Mouse (Mus musculus): Measurements from ENCODE around the gene Aldh1a3. TPM values are rescaled to one million over a fixed set of nuclear protein-coding genes. Genes with fewer than 3 reads are reported as not detected.

The Aldh1a3 gene
- polyA plus RNA-seq, 1 experiment from 2014 or later, result 1.7 TPM

DNA sequence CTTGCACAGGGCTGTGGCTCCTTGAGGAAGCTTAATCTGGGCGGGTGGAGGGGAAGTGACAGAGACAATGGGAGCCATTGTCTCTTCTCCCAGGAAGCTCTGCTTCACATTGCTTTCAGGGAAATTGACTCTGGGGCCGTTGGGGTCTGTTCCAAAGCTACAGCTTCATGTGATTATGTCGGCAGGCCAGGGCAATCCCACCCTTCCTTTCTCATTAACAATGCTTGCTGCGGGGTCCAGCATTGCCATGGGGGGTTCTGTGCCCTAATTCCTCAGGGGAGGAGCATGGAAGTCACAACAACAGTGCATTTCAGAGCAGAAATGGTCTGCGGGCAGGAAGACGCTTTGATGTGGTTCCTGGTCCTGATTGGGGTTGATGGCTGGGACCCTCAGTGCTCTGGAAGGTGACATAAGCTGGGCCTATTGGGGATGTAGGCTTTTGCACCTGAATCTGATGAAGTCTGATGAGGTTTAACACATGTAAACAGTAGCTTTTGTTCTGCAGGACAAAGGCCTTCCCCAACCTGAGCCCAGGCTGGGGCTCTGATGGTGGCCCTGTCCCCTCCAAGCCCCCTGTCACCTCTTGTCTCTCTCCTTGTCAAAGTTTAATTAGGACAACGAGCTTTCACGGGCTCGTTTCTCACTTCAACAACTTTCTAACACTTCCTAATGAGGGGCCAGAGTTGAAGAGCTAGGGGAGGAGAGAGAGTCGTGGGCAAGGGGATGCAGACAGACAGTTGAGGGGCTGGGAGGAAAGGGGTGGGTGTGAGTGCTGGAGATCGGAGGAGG is 18.0 kb upstream of the Aldh1a3 start:
- H3K4me1 ChIP-seq (replicated peaks), result peaks cover 29% of the 10 kb centered on the region

DNA sequence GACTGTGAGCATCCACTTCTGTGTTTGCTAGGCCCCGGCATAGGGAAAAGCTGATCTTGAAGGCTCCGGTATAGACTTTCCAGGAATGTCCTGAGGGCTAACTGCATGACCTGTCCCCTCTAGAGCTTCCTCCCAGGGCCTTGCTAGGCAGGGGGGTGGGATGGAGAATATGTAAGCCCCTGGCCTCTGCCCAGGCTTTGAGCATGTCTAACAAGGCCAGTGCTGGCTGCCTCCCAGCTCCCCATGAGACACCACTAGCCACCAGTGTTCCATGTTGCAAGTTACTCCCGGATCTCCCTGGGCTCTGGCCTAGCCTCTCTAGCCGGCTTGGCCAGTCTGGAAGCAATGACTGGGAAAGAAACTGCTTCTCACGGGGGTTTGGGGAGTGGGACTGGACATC is 17.4 kb upstream of the Aldh1a3 start:
- H3K4me1 ChIP-seq (replicated peaks), result peaks cover 23% of the 10 kb centered on the region
- H3K27me3 ChIP-seq (ENCODE audit: insufficient read depth, poor library complexity, severe bottlenecking), result 0 out of 2 replicates have a peak, but pooled peaks cover 4% of the 10 kb centered on the region
- DNase-seq (ENCODE audit: low spot score), result no peak
- no peaks in the 10 kb centered on the region for H3K9me3 ChIP-seq
- WGBS, result 58% methylated on average over 5 of the region's 5 CpGs
- no peak overlapping the region for H3K4me3 ChIP-seq
- no peaks in the 10 kb centered on the region for H3K36me3 ChIP-seq
- H3K27ac ChIP-seq, result peak overlapping the region; percentile 81

More for the DNA sequence above, 18.0 kb upstream of the Aldh1a3 start:
- 0 out of 2 replicates have a peak, but pooled peaks cover 4% of the 10 kb centered on the region for H3K27me3 ChIP-seq (ENCODE audit: insufficient read depth, poor library complexity, severe bottlenecking)
- H3K4me3 ChIP-seq, result no peak overlapping the region
- 29% methylated on average over 11 of the region's 11 CpGs for WGBS
- peak; percentile 9 for DNase-seq (ENCODE audit: low spot score)
- no peaks in the 10 kb centered on the region for H3K9me3 ChIP-seq
- H3K27ac ChIP-seq, result peak overlapping the region; percentile 81
- H3K36me3 ChIP-seq, result no peaks in the 10 kb centered on the region

DNA sequence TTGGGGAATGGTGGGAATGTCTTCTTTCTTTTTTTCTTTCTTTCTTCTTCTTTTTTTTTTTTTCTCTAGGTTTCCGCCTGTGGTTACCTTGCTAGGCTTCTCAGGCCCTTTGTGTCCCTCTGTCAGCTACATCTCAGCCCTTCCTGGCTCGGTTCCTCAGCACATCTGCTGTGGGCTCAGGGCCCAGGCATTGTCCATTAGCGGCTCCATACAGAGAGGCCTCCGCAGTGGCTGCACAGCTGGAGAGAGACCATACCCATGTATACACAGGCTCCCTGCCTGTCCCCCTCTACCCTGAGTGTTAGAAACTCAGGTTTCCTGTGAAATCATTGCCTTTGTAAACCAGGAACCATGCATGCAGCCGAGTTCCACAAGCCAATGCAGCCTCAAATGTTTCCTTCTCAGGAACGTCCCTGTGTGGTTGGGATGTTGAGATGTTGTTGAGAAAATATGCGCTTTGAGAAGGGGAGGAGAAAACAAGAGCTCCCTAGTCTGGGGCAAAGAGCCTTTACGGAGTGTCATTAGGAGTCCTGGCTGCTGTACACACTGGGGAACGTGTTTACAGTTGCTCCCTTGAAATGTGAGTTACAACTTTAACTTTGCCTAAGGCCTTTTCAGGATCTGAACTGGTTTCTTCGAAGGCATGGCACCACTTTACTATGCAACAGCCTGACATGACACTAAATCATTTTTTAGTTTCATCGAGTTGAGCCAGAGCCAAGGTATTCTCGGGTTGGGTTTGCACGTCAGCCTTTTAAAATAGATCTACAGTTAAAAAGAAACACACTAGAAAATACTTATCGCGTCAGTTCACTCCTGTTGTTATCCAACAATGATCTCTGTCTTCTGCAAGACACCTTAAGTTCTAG is 15.4 kb upstream of the Aldh1a3 start:
- Histone ChIP-seq H3K27me3 (ENCODE audit: insufficient read depth, poor library complexity, severe bottlenecking) (0 out of 2 replicates have a peak, but pooled peaks cover 4% of the 10 kb centered on the region), H3K36me3 (no peaks in the 10 kb centered on the region), H3K9me3 (no peaks in the 10 kb centered on the region), H3K4me1 (replicated peaks) (peaks cover 18% of the 10 kb centered on the region), H3K4me3 (no peak overlapping the region), H3K27ac (peak overlapping the region; percentile 23; the same call in 1 of the 2 replicates)
- 62% methylated on average over 15 of the region's 15 CpGs for WGBS
- DNase-seq (ENCODE audit: low spot score), result no peak

DNA sequence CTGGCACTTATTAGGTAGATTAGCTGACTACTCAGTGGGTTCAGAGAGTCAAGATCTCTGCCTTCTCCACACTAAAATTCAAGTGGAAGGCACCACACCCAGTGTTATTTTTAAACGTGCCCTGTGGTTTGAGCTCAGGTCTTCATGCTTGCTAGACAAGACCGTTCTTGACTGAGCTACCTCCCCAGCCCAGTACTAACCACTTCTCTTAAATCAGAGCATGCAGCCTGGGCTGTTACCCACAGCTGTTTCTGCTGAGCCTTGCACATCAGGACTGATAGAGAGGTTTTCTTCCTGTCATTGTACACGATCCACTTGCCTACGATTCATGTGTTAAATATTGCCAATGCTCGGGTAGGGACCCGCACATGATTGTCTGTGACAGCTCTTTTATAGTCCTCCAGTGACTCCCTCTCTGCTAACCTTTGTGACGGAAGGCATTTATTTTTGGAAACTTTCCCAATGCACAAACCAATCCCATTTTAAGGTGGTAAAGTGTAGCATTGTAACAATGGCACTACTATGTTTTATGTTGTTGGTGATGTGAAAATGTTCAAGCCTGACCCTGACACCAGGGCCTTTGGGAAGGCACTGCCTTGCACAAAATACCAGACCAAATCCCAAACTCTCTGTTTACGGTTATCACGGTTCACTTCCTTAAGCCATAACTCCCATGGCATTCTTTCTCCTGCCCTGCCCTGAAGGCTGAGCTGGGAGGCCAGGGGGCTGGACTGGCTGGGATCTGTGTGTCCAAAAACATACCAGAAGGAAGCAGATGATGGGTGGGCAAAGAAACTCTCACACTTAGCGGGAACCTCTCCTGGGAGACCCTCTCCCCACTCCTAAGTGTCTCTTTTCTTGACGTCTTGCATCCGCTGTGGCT is 11.7 kb upstream of the Aldh1a3 start:
- 0 out of 2 replicates have a peak, but pooled peaks cover 4% of the 10 kb centered on the region for H3K27me3 ChIP-seq (ENCODE audit: insufficient read depth, poor library complexity, severe bottlenecking)
- H3K4me3 ChIP-seq, result no peak overlapping the region
- H3K36me3 ChIP-seq, result no peaks in the 10 kb centered on the region
- peaks cover 4% of the 10 kb centered on the region; the same call in 1 of the 2 replicates for H3K4me1 ChIP-seq (replicated peaks)
- DNase-seq (ENCODE audit: low spot score), result no peak
- 79% methylated on average over 12 of the region's 12 CpGs for WGBS
- H3K9me3 ChIP-seq, result no peaks in the 10 kb centered on the region
- H3K27ac ChIP-seq, result no peak overlapping the region

DNA sequence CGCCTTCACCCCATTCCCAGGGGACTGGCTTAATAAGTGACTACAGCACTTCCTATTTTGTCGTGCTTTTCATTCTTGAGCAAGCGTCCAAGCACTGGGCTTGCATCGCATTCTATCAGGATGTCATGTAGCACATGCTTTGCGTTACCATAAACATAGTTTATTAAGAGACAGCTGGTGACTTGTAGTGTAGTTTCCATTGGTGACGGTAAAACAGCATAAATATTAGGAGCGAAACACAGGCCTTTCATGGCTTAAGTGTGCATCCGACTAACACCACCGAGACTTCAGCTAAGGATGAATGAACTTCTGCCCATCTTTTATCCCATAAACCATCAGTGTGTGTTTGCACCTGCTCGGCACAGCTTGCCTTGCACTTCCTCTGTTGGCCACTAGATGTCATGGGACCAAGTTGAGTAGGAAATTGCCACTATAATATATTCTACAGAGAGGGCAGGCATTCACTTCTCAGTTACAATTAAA is 7.2 kb upstream of the Aldh1a3 start:
- Histone ChIP-seq H3K27ac (no peak overlapping the region), H3K27me3 (ENCODE audit: insufficient read depth, poor library complexity, severe bottlenecking) (peaks cover 11% of the 10 kb centered on the region), H3K4me3 (no peak overlapping the region), H3K9me3 (no peaks in the 10 kb centered on the region), H3K4me1 (replicated peaks) (no peaks in the 10 kb centered on the region), H3K36me3 (no peaks in the 10 kb centered on the region)
- WGBS, result 55% methylated on average over 10 of the region's 10 CpGs
- DNase-seq (ENCODE audit: low spot score), result peak; percentile 69

GRCm38 (mm10) chr7:66427053-66427436 is 272 bp downstream of the Aldh1a3 start:
- no peaks in the 10 kb centered on the region for H3K9me3 ChIP-seq
- peak overlapping the region; percentile 62 for H3K4me3 ChIP-seq
- H3K27me3 ChIP-seq (ENCODE audit: insufficient read depth, poor library complexity, severe bottlenecking), result peaks cover 78% of the 10 kb centered on the region
- peaks cover 18% of the 10 kb centered on the region for H3K4me1 ChIP-seq (replicated peaks)
- under 1% methylated on average over 23 of the region's 23 CpGs for WGBS
- H3K36me3 ChIP-seq, result no peaks in the 10 kb centered on the region
- DNase-seq (ENCODE audit: low spot score), result no peak
- no peak overlapping the region; the same call in 1 of the 2 replicates for H3K27ac ChIP-seq

DNA sequence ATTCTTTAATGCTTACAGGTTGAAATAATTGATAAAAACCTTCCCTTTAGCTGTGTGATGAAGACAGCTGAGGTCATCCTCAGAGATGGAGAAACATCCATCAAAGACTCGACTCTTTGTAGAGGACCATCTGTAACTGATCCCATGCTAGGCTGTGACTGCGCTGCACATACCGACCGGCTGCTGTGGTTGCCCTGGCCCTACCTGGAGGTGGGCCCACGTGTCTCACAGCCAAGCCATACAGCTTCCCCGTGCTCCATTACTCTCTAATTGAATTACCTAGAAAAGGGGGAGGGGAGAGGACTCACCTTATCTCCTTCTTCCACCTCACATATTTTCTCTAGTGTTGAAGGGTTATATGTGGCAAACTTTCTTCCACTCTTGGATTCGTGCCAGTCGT is 5.4 kb downstream of the Aldh1a3 start:
- Histone ChIP-seq H3K4me3 (no peak overlapping the region), H3K9me3 (no peaks in the 10 kb centered on the region), H3K4me1 (replicated peaks) (peaks cover 9% of the 10 kb centered on the region), H3K27me3 (ENCODE audit: insufficient read depth, poor library complexity, severe bottlenecking) (peaks cover 69% of the 10 kb centered on the region), H3K27ac (no peak overlapping the region), H3K36me3 (no peaks in the 10 kb centered on the region)
- no peak for DNase-seq (ENCODE audit: low spot score)
- WGBS, result 79% methylated on average over 8 of the region's 8 CpGs

- Histone ChIP-seq H3K27ac (no peak overlapping the region), H3K4me1 (replicated peaks) (peaks cover 3% of the 10 kb centered on the region; the same call in 1 of the 2 replicates), H3K27me3 (ENCODE audit: insufficient read depth, poor library complexity, severe bottlenecking) (peaks cover 40% of the 10 kb centered on the region), H3K4me3 (no peak overlapping the region), H3K36me3 (no peaks in the 10 kb centered on the region), H3K9me3 (no peaks in the 10 kb centered on the region)
- WGBS, result 51% methylated on average over 12 of the region's 12 CpGs
- DNase-seq (ENCODE audit: low spot score), result no peak
These were observed 8.3 kb downstream of the Aldh1a3 start for GRCm38 (mm10) chr7:66418981-66419380.

- Histone ChIP-seq H3K4me3 (no peak overlapping the region), H3K4me1 (replicated peaks) (peaks cover 3% of the 10 kb centered on the region; the same call in 1 of the 2 replicates), H3K27me3 (ENCODE audit: insufficient read depth, poor library complexity, severe bottlenecking) (peaks cover 27% of the 10 kb centered on the region), H3K27ac (no peak overlapping the region), H3K36me3 (no peaks in the 10 kb centered on the region), H3K9me3 (no peaks in the 10 kb centered on the region)
- DNase-seq (ENCODE audit: low spot score), result no peak
- 89% methylated on average over 4 of the region's 4 CpGs for WGBS
These were observed 10.5 kb downstream of the Aldh1a3 start for GRCm38 (mm10) chr7:66416829-66417228.

DNA sequence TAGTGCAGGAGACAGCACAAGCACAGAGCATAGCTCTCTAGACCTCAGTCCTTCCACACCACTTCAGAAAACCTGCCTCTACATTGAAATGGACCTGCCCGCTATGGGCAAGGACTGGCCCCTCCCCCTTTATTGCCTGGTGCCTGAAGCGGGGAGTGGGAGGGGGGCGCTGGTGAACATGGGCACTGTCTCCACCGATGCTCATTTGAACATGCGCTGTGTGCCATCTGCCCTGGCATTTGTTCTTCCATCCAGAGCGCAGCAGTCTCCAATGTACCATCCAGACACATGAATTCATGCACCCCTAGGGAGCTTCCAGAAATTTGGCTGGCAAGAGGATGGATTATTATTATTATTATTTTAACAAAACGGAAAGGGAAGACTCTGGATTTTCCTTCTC is 14.2 kb downstream of the Aldh1a3 start:
- WGBS, result 85% methylated on average over 7 of the region's 7 CpGs
- no peaks in the 10 kb centered on the region; the same call in 1 of the 2 replicates for H3K4me1 ChIP-seq (replicated peaks)

GRCm38 (mm10) chr7:66409433-66409832 is 17.9 kb downstream of the Aldh1a3 start:
- H3K9me3 ChIP-seq, result no peaks in the 10 kb centered on the region
- H3K4me1 ChIP-seq (replicated peaks), result peaks cover 14% of the 10 kb centered on the region
- H3K27me3 ChIP-seq (ENCODE audit: insufficient read depth, poor library complexity, severe bottlenecking), result peaks cover 6% of the 10 kb centered on the region; the same call in 1 of the 2 replicates
- WGBS, result 71% methylated on average over 6 of the region's 6 CpGs
- H3K4me3 ChIP-seq, result no peak overlapping the region
- no peaks in the 10 kb centered on the region for H3K36me3 ChIP-seq
- no peak overlapping the region for H3K27ac ChIP-seq
- DNase-seq (ENCODE audit: low spot score), result peak; percentile 52

More for the DNA sequence above, 14.2 kb downstream of the Aldh1a3 start:
- DNase-seq (ENCODE audit: low spot score), result no peak
- H3K27ac ChIP-seq, result no peak overlapping the region
- H3K9me3 ChIP-seq, result no peaks in the 10 kb centered on the region
- H3K4me3 ChIP-seq, result no peak overlapping the region
- H3K27me3 ChIP-seq (ENCODE audit: insufficient read depth, poor library complexity, severe bottlenecking), result no peaks in the 10 kb centered on the region
- no peaks in the 10 kb centered on the region for H3K36me3 ChIP-seq

GRCm38 (mm10) chr7:66406971-66407370 is 20.3 kb downstream of the Aldh1a3 start:
- 82% methylated on average over 8 of the region's 8 CpGs for WGBS
- peaks cover 14% of the 10 kb centered on the region for H3K4me1 ChIP-seq (replicated peaks)
- H3K4me3 ChIP-seq, result no peak overlapping the region
- no peaks in the 10 kb centered on the region for H3K36me3 ChIP-seq
- DNase-seq (ENCODE audit: low spot score), result no peak
- H3K9me3 ChIP-seq, result no peaks in the 10 kb centered on the region
- H3K27ac ChIP-seq, result no peak overlapping the region
- H3K27me3 ChIP-seq (ENCODE audit: insufficient read depth, poor library complexity, severe bottlenecking), result peaks cover 6% of the 10 kb centered on the region; the same call in 1 of the 2 replicates
